Mouse (Mus musculus) retina, postnatal 7 days (tissue): ENCODE results near the gene Tm4sf1.

Experiments
- DNase-seq: peaks from one replicate; pipeline ENCODE4 v3.0.0-alpha.2; 2012; ENCODE audit warnings: low read depth, low spot score

Tm4sf1 gene

DNA sequence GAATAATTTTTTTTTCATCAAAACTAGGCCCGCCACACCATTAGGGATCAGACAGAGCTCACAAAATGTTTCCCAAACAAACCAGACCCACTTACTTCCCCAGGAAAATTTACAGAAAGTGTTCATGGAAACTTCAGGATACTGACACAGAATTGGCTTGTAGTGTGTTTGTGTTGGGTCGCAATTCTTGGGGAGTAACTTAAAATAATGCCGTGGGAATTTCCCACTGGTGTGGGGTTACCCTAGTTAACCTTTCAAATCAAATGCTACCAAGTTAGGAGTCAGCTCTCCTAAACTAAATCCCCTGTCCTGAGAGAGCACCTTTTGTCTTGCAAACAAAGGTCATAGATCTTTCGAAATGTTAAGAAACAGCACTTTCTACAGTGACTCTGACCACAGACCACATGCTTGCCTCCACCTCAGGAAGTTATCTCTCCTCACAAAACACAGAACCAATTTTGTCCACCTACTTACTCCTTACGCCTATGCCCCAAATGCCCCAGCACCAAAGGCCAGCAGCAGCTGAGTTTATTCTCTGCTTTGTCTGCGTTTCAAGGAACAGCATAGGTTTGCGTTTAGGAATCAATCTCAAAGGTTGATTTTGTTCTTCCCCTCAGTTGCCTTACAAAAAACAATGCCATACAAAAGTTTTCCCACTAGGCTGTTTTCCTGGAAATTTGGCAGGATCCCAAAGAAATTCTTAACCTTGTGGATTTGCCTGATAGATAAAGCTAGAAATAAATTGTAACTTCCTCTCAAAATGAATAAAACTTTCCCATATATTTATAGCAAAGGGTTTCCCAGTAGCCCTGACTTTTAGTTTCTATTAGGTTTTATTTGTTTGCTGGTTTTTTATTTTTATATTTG is 13.7 kb downstream of the Tm4sf1 start:
- no peak for DNase-seq

DNA sequence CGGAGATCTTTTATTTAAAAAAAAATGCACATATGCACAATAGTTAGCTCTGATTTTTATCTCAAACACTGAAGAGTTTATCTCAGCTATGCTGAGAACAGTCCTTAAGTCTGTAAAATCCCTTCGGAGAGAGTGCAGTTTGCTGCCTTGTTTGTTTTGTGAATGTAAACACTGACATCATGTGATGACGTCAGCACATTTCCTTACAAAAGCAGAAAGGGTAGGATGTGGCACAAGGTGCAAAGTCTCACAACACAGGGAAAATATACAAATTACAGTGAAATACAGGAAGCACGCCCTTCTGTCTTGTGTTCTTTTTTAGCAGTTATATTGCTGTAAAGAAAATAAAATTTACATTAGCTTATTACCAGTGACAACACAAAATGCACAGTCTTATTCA is 14.3 kb downstream of the Tm4sf1 start:
- DNase-seq = no peak

DNA sequence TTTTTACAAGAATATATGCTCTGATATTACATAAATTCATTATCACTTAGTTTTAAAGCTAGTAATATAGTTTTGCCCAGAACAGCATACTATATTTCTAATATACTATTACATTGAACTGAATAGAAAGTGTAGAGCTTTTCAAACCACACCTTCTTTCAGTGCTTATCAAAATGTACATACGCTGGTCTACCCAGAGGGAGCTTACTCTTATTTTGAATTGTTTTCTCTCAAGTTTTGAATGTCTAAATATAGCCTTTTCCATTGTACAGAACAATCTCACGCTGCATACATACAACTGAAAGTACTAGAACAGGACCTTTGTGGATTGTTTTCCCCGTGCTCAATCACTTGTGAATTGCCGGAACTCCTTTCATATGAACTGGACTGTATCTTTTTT is 23.6 kb downstream of the Tm4sf1 start:
- no peak for DNase-seq

DNA sequence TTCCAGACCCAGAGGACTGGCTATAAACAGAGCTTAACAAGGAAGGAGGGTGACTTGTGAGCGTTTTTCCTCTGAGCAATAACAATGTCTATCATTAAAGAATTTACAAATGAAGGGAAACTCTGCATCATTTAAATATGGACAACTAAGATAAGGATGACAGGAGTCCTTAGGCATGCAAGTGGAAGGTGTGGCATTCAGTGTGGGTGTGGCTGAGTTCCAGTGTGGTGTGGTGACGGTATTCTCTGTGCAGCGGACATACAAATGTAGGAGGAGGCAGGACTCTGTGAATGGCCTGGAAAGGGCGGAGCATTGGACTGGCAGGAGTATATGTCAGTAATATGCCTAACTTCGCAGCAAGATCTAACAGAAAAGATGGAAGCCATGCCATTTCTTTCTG is 24.3 kb downstream of the Tm4sf1 start:
- DNase-seq = no peak

DNA sequence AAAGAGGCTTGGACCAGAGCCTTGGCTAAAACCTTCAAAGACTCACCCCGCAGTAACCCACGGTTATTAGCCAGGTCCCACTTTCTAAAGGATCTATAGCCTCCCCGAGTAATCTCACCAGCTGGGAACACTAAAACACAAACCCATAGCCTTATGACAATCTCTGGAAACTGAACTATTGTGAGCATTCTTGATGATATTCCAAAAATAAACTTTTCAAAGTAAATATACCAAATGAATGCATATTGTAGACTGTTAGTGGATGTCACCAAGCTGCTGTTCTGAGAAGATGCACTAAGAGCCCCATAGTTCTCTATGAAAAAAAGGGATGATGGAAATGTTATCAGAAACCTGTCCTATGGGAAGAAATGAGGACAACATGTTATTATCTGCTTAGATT is 25.0 kb downstream of the Tm4sf1 start:
- DNase-seq = no peak

DNA sequence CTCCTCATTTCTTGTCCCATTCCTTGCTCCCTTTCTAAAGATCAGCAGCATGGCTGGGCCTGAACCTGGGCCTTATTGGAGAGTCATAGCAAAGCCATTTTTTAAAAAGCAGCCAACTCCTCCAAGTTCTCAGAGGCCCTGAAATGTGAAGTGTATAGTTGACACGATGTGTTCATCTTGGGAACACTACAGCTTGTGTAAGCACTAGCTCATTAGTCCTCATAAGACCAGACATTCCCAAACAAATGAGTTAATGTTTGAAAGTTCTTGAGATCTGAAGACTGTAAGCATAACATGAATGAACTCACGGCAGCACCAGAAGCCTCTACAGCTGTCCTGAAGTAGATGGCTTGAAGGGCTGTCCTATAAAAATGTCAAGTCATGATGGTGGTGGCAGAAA is 32.8 kb downstream of the Tm4sf1 start:
- no peak for DNase-seq

DNA sequence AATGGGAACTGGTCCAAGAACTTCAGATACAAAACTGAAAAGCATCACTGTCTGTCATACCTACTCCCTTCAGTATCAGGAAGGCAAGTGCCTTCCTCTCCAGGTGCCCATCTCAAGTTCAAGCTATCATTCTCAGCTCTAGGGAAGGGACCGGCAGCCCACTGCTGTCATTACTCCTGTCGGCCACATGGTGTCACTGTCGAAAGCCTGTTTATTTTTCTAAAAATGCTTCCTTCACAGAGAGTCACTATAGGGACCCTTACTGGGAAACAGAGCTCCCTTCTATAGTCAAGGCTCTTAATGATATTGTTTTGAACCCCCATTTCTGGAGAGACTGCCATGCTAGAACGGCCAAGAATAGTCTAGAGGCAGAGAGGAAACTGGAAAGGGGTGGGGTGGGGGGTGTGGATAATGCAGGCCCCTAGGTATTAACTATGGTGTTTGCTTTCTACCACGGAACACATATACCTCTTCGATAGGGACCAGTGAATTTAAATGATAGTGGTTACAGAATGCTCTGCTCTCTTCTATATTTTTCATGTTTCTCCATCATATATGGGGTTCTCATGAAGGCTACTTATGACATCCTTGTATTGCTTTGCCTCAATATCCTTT is 34.1 kb downstream of the Tm4sf1 start:
- DNase-seq = peak; percentile 13

DNA sequence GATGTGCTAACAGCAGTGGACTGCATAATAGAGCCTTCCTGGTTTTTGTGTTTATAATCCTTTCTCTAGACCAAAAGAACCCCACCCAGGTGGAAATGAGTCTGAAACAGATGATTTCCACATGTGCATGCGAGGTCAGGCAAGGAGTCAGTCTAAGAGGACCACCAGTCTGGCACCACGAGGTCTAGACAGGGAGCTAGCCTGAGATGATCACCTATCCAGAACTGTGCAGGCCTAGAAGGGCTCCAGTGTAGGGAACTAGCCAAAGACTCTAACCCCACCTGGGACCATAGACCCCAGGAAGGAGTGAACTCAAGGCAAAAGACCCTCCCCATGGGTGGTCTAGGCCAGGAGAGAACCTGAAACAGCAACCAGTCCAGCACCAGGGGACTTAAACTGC is 48.7 kb downstream of the Tm4sf1 start:
- DNase-seq = no peak

DNA sequence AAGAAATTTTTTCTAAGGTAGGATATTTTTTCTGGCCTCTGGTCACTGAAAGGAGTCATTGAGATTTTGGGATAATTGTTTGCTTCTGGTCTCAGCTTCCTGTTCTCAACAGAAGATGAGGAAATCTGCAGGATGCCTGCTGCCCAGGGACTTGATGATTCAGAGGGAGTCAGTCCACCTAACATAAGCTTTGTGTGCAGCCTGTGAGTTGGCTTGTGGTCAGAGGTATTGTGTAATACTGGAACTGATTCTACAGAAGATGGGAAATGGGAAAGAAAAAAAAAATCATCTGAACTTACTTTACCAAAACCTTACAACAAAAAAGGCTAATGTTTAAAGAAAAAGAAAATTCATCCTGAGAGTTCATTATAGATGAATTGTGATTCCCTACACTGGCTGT is 49.2 kb downstream of the Tm4sf1 start:
- no peak for DNase-seq

DNA sequence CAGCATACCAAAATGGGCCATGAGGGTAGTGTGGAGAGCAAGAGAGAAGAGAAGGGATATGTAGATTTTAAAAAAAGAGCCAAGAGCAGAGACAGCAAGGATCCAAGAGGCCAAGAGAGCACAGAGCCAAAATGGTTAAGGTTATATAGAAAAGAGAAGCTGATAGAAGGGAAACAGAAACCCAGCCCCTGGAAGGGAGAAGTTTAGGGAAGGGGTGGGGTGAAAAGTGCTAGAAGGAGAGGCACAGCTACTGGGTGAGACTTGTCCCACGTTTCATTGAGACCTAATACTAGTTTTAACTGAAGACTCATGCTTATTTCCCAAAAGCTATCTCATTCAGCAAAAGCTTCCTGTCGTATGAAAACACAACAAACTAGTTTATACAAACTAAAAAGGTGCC is 56.5 kb downstream of the Tm4sf1 start:
- no peak for DNase-seq
